Mouse (Mus musculus) thymus, adult 2 months (tissue): ENCODE results near the gene Phlda1.

Experiments used
- CTCF ChIP-seq: fragments of 200-500 bp; IDR thresholded peaks from 2 replicates; pipeline ENCODE4 v1.5.1; 2012; ENCODE audit warnings: mild to moderate bottlenecking, control low read depth, low read length, moderate library complexity, borderline replicate concordance; ENCODE audit not compliant: control insufficient read depth, poor library complexity, insufficient read depth; ENCODE audit errors: extremely low read depth
- POLR2A ChIP-seq: fragments of 200-500 bp; IDR thresholded peaks from 2 replicates; pipeline ENCODE4 v1.6.1; 2012; ENCODE audit warnings: mild to moderate bottlenecking, low read length, control low read depth, moderate library complexity; ENCODE audit not compliant: control insufficient read depth, poor library complexity, insufficient read depth; ENCODE audit errors: extremely low read depth

DNA sequence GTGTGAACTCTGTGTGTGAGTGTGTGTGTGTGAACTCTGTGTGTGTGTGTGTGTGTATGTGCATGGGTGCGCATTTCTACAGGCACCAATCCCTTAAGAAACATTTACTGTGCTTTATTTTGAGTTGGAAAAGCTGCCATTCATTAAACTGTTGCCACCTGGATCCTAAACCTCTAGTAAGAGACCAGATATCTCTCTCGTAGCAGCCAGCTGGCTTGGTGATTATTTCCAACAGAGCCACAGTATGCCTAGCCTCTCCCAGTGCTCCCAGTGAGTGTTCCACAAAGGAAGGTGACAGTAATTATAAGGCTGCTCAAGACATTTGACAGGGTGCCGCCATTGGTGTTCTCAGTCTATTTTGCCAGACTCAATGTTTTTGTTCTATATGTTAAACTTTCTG lies 14.5 kb downstream of the Phlda1 start:
- no peak for TF ChIP-seq CTCF
- no peak for TF ChIP-seq POLR2A
